8 mouse cellular contexts compared by ENCODE assay signal in genomic region chr2:166792355-166792754, GRCm38 (mm10). TPM values are rescaled to one million over a fixed set of nuclear protein-coding genes. Genes with fewer than 3 reads are reported as not detected.
A peak's percentile ranks its signal among the peaks of the same experiment; 100 is the strongest.
DNase-seq lines count a peak whose midpoint lies in the region; ATAC-seq and TF ChIP-seq lines count a peak whose summit lies in the region.

Gene Trp53rkb (plus strand): TSS chr2:166792531.

- intact Hi-C loops in gastrocnemius, postnatal 36 days (cut with DNase I): no loop called here

- DNase-seq in kidney, adult 9 months: no peak
- DNase-seq in hindbrain, embryonic 10.5 days (ENCODE audit: low spot score): peak; percentile 54
- DNase-seq in gastrocnemius, postnatal 36 days: no peak
- DNase-seq in gastrocnemius, postnatal 25 days: no peak

- peaks cover 14% of the 10 kb centered on the region for H3K36me3 ChIP-seq in kidney, embryonic 14.5 days (ENCODE audit: control insufficient read depth, insufficient read depth, low read length)
- peaks cover 19% of the 10 kb centered on the region for H3K36me3 ChIP-seq in hindbrain, embryonic 10.5 days
- H3K36me3 ChIP-seq in midbrain, embryonic 12.5 days: peaks cover 16% of the 10 kb centered on the region

- H3K4me3 ChIP-seq in kidney, embryonic 14.5 days (ENCODE audit: low read length): peak within 1 kb of the TSS; percentile 79
- peak within 1 kb of the TSS; percentile 64 for H3K4me3 ChIP-seq in bone marrow, adult 2 months (replicated peaks; ENCODE audit: control insufficient read depth, low read depth, low read length)
- H3K4me3 ChIP-seq in hindbrain, embryonic 10.5 days: peak within 1 kb of the TSS; percentile 81
- peak within 1 kb of the TSS; percentile 81 for H3K4me3 ChIP-seq in midbrain, embryonic 12.5 days

- no peak for TF ChIP-seq CTCF in bone marrow, adult 2 months (IDR thresholded peaks at IDR 0.05; ENCODE audit: control insufficient read depth, insufficient read depth, low read length)

- ATAC-seq in kidney, embryonic 14.5 days (ENCODE audit: low FRiP score, low TSS enrichment): no peak
- peak; percentile 78 for ATAC-seq in midbrain, embryonic 12.5 days (ENCODE audit: low FRiP score, low read depth)
- ATAC-seq in activated CD4-positive, CD25-positive, alpha-beta regulatory T cell, adult 4 months: no peak

- H3K27ac ChIP-seq in kidney, embryonic 14.5 days (ENCODE audit: low read depth, low read length): peak within 1 kb of the TSS; percentile 67; the same call in 1 of the 2 replicates
- peak within 1 kb of the TSS; percentile 56 for H3K27ac ChIP-seq in bone marrow, adult 2 months (ENCODE audit: control insufficient read depth, insufficient read depth, low read depth, low read length, poor library complexity)
- peak within 1 kb of the TSS; percentile 89 for H3K27ac ChIP-seq in hindbrain, embryonic 10.5 days
- H3K27ac ChIP-seq in midbrain, embryonic 12.5 days (replicated peaks): peak within 1 kb of the TSS; percentile 71

- peak within 1 kb of the TSS; percentile 85 for H3K9ac ChIP-seq in kidney, embryonic 14.5 days (ENCODE audit: low read depth, low read length)
- peak within 1 kb of the TSS; percentile 82 for H3K9ac ChIP-seq in midbrain, embryonic 12.5 days (replicated peaks)

- H3K27me3 ChIP-seq in kidney, embryonic 14.5 days (ENCODE audit: control insufficient read depth, insufficient read depth, low read length): no peaks in the 10 kb centered on the region
- H3K27me3 ChIP-seq in hindbrain, embryonic 10.5 days (ENCODE audit: insufficient read depth, poor library complexity, severe bottlenecking): no peaks in the 10 kb centered on the region
- H3K27me3 ChIP-seq in midbrain, embryonic 12.5 days: no peaks in the 10 kb centered on the region

- no peaks in the 10 kb centered on the region for H3K9me3 ChIP-seq in kidney, embryonic 14.5 days (ENCODE audit: control insufficient read depth, low read length)
- no peaks in the 10 kb centered on the region for H3K9me3 ChIP-seq in hindbrain, embryonic 10.5 days
- no peaks in the 10 kb centered on the region for H3K9me3 ChIP-seq in midbrain, embryonic 12.5 days

- no peak for TF ChIP-seq POLR2A in bone marrow, adult 2 months (IDR thresholded peaks at IDR 0.05; ENCODE audit: borderline replicate concordance, control insufficient read depth, low read depth, low read length)

- peak within 1 kb of the TSS; percentile 54 for H3K4me2 ChIP-seq in kidney, embryonic 14.5 days (replicated peaks; ENCODE audit: low read depth, low read length)
- H3K4me2 ChIP-seq in midbrain, embryonic 12.5 days (replicated peaks): peak within 1 kb of the TSS; percentile 61

- peaks cover 8% of the 10 kb centered on the region; the same call in 1 of the 2 replicates for H3K4me1 ChIP-seq in kidney, embryonic 14.5 days (ENCODE audit: control insufficient read depth, insufficient read depth, low read length)
- H3K4me1 ChIP-seq in bone marrow, adult 2 months (ENCODE audit: control insufficient read depth, insufficient read depth, low read length): no peaks in the 10 kb centered on the region; the same call in 1 of the 2 replicates
- H3K4me1 ChIP-seq in hindbrain, embryonic 10.5 days (replicated peaks): peaks cover 32% of the 10 kb centered on the region
- H3K4me1 ChIP-seq in midbrain, embryonic 12.5 days: peaks cover 26% of the 10 kb centered on the region

- 87% methylated on average over 5 of the region's 5 CpGs for WGBS in kidney, embryonic 14.5 days
- WGBS in bone marrow, adult 2 months: 88% methylated on average over 5 of the region's 5 CpGs
- WGBS in hindbrain, embryonic 10.5 days: 43% methylated on average over 5 of the region's 5 CpGs
- 21% methylated on average over 5 of the region's 5 CpGs for WGBS in midbrain, embryonic 12.5 days

RNA-seq across cellular contexts. Expression of gene Trp53rkb, which starts in this region (rescaled TPM):
- 9.1 and 10.1 TPM in 2 replicates for polyA plus RNA-seq in kidney, embryonic 14.5 days (2014; fragmentation: Nextera tagmentation; extraction: Ambion mirVana)
- 2.6 and 6.6 TPM in 2 replicates for polyA plus RNA-seq in bone marrow, adult 2 months (2011; ENCODE audit: insufficient read depth, insufficient read length, low replicate concordance, missing spikeins)
- polyA plus RNA-seq in hindbrain, embryonic 10.5 days (2016; fragmentation: Nextera tagmentation; extraction: Ambion mirVana): 11.0 and 12.8 TPM in 2 replicates
- polyA plus RNA-seq in midbrain, embryonic 12.5 days (2016; fragmentation: Nextera tagmentation; extraction: Ambion mirVana): 9.4 and 11.0 TPM in 2 replicates
- total RNA-seq in gastrocnemius, postnatal 36 days (2021): 1 to 10 TPM; 2.6 to 2.8 TPM
- polyA plus RNA-seq in activated CD4-positive, CD25-positive, alpha-beta regulatory T cell, adult 4 months (2017; shearing (Covaris generic)): 1 to 10 TPM in 1 of 2 experiments, under 1 TPM in 1; 0.41 to 1.0 TPM
- total RNA-seq in gastrocnemius, postnatal 25 days (2021): 1 to 10 TPM; 1.2 to 3.8 TPM
